Mouse (Mus musculus) spleen, adult 12 weeks (tissue): ENCODE data around the gene Oas1f.
A peak's percentile ranks its signal among the peaks of the same experiment; 100 is the strongest.
"Not testable (repeated sequence)": the region's sequence is repeated elsewhere in the genome, so short reads cannot be mapped to it uniquely, and the experiment has no call there.

Source experiments
- DNase-seq: peaks from one replicate; pipeline ENCODE4 v3.0.0; 2022; ENCODE audit warnings: low spot score

Oas1f gene

GRCm38 (mm10) chr5:120847067-120847466, at the start of gene Oas1f:
TSS of gene Oas1f (plus strand) at chr5:120847367.
- DNase-seq, result no peak

GRCm38 (mm10) chr5:120798147-120798546, 49.0 kb upstream of the Oas1f start:
- not testable (repeated sequence) for DNase-seq

GRCm38 (mm10) chr5:120798943-120799342, 48.2 kb upstream of the Oas1f start:
- peak; percentile 25 for DNase-seq

GRCm38 (mm10) chr5:120803596-120803995, 43.6 kb upstream of the Oas1f start:
- no peak for DNase-seq

GRCm38 (mm10) chr5:120806458-120806857, 40.7 kb upstream of the Oas1f start:
- peak; percentile 59 for DNase-seq

GRCm38 (mm10) chr5:120809171-120809570, 38.0 kb upstream of the Oas1f start:
- DNase-seq, result no peak

- DNase-seq, result peak; percentile 79
These were observed 35.0 kb upstream of the Oas1f start, which contains the start of gene Oas1c for GRCm38 (mm10) chr5:120811951-120812819. TSS of gene Oas1c (minus strand) at chr5:120812514.

GRCm38 (mm10) chr5:120813023-120813422, 34.1 kb upstream of the Oas1f start:
- DNase-seq, result no peak

GRCm38 (mm10) chr5:120815949-120816348, 31.2 kb upstream of the Oas1f start:
- DNase-seq, result peak; percentile 44

- no peak for DNase-seq
These were observed 28.2 kb upstream of the Oas1f start for GRCm38 (mm10) chr5:120818999-120819398.

GRCm38 (mm10) chr5:120831031-120831430, 16.1 kb upstream of the Oas1f start:
- no peak for DNase-seq

GRCm38 (mm10) chr5:120833335-120834280, 13.6 kb upstream of the Oas1f start:
- DNase-seq, result no peak

GRCm38 (mm10) chr5:120836731-120837585, 10.2 kb upstream of the Oas1f start:
- DNase-seq, result peak; percentile 47

- no peak for DNase-seq
These were observed 2.5 kb upstream of the Oas1f start for GRCm38 (mm10) chr5:120844713-120845112.

GRCm38 (mm10) chr5:120849601-120850136, 2.5 kb downstream of the Oas1f start:
- no peak for DNase-seq

GRCm38 (mm10) chr5:120859241-120859640, 12.1 kb downstream of the Oas1f start:
- no peak for DNase-seq

GRCm38 (mm10) chr5:120861121-120861520, 14.0 kb downstream of the Oas1f start, which contains the start of gene Oas1h:
TSS of gene Oas1h (plus strand) at chr5:120861421.
- no peak for DNase-seq

GRCm38 (mm10) chr5:120865336-120865860, 18.2 kb downstream of the Oas1f start:
- DNase-seq, result no peak

- DNase-seq, result no peak
These were observed 22.4 kb downstream of the Oas1f start for GRCm38 (mm10) chr5:120869436-120870015.

- no peak for DNase-seq
These were observed 22.9 kb downstream of the Oas1f start for GRCm38 (mm10) chr5:120870081-120870480.

GRCm38 (mm10) chr5:120870782-120871181, 23.6 kb downstream of the Oas1f start:
- DNase-seq, result no peak
